Mouse (Mus musculus) heart, embryonic 13.5 days (tissue): ENCODE results near the gene Orai2. TPM values are rescaled to one million over a fixed set of nuclear protein-coding genes. Genes with fewer than 3 reads are reported as not detected.

Experiments
- ATAC-seq: fragments of 200-750 bp; cut with Nextera tagmentation; 2 replicates; pipeline ENCODE4 v1.8.0; 2017; ENCODE audit warnings: moderate TSS enrichment; ENCODE audit not compliant: insufficient number of reproducible peaks, low FRiP score, low TSS enrichment; ENCODE audit errors: extremely low read depth
- H3K27ac ChIP-seq: fragments of 300-500 bp; sonication (generic); replicated peaks from 2 replicates; pipeline ENCODE4 v1.5.1; 2015; ENCODE audit warnings: moderate library complexity, mild to moderate bottlenecking, inconsistent platforms
- H3K27me3 ChIP-seq: fragments of 300-500 bp; sonication (generic); replicated peaks from 2 replicates; pipeline ENCODE4 v1.6.1; 2015; ENCODE audit warnings: mild to moderate bottlenecking, inconsistent platforms
- H3K36me3 ChIP-seq: fragments of 300-500 bp; sonication (generic); 2 replicates; pipeline ENCODE4 v1.6.1; 2015; ENCODE audit warnings: mild to moderate bottlenecking, inconsistent platforms
- H3K4me1 ChIP-seq: fragments of 300-500 bp; sonication (generic); 2 replicates; pipeline ENCODE4 v1.6.1; 2015; ENCODE audit warnings: inconsistent platforms
- H3K4me2 ChIP-seq: fragments of 300-500 bp; sonication (generic); 2 replicates; pipeline ENCODE4 v1.6.1; 2015; ENCODE audit warnings: inconsistent platforms, mild to moderate bottlenecking, moderate library complexity
- H3K4me3 ChIP-seq: fragments of 300-500 bp; sonication (generic); 2 replicates; pipeline ENCODE4 v1.5.1; 2015; ENCODE audit warnings: moderate library complexity, mild to moderate bottlenecking, inconsistent platforms
- H3K9ac ChIP-seq: fragments of 300-500 bp; sonication (generic); 2 replicates; pipeline ENCODE4 v1.6.1; 2015; ENCODE audit warnings: inconsistent platforms, mild to moderate bottlenecking, moderate library complexity
- H3K9me3 ChIP-seq: fragments of 300-500 bp; sonication (generic); 2 replicates; pipeline ENCODE4 v1.6.1; 2016; ENCODE audit warnings: inconsistent platforms
- WGBS: fragments of 180-500 bp; shearing (Covaris S2); methylation state at CpG from one replicate; pipeline ENCODE4 v1.1.7; 2015; ENCODE audit warnings: mixed read lengths; 5-methylcytosine and 5-hydroxymethylcytosine counted together
- polyA plus RNA-seq: library from polyadenylated mRNA; unstranded; fragments of >200 nt; fragmentation: Nextera tagmentation; extraction: Ambion mirVana; gene quantifications from 2 replicates; pipeline ENCODE4 v1.2.1, GENCODE M21; 2015

The Orai2 gene
- polyA plus RNA-seq, 1 experiment from 2014 or later: 2.7 TPM

GRCm38 (mm10) chr5:136199526-136199925 lies 29.0 kb upstream of the Orai2 start:
- H3K36me3 ChIP-seq: peaks cover 28% of the 10 kb centered on the region
- peak overlapping the region; percentile 95 for H3K4me2 ChIP-seq
- 35% methylated on average over 11 of the region's 11 CpGs for WGBS
- peak overlapping the region; percentile 93 for H3K4me3 ChIP-seq
- no peaks in the 10 kb centered on the region for H3K9me3 ChIP-seq
- ATAC-seq: no peak
- H3K9ac ChIP-seq: peak overlapping the region; percentile 94
- H3K27me3 ChIP-seq: no peaks in the 10 kb centered on the region
- peaks cover 12% of the 10 kb centered on the region for H3K4me1 ChIP-seq
- H3K27ac ChIP-seq: peak overlapping the region; percentile 75

GRCm38 (mm10) chr5:136198474-136199391 lies 28.2 kb upstream of the Orai2 start, which contains the start of gene Prkrip1:
Prkrip1 (minus strand) TSS chr5:136198963.
- Histone ChIP-seq H3K4me1 (peaks cover 12% of the 10 kb centered on the region), H3K9me3 (no peaks in the 10 kb centered on the region), H3K4me2 (peak within 1 kb of the TSS; percentile 95), H3K36me3 (peaks cover 36% of the 10 kb centered on the region), H3K27ac (peak within 1 kb of the TSS; percentile 75), H3K9ac (peak within 1 kb of the TSS; percentile 94), H3K27me3 (no peaks in the 10 kb centered on the region), H3K4me3 (peak within 1 kb of the TSS; percentile 93)
- under 1% methylated on average over 62 of the region's 62 CpGs for WGBS
- ATAC-seq: peak; percentile 85

GRCm38 (mm10) chr5:136191870-136192269 lies 21.4 kb upstream of the Orai2 start:
- Histone ChIP-seq H3K27me3 (no peaks in the 10 kb centered on the region), H3K36me3 (peaks cover 95% of the 10 kb centered on the region), H3K9me3 (no peaks in the 10 kb centered on the region), H3K27ac (no peak overlapping the region), H3K4me2 (no peak overlapping the region), H3K4me1 (no peaks in the 10 kb centered on the region), H3K4me3 (no peak overlapping the region), H3K9ac (no peak overlapping the region)
- 81% methylated on average over 7 of the region's 7 CpGs for WGBS
- no peak for ATAC-seq

- no peaks in the 10 kb centered on the region for H3K27me3 ChIP-seq
- no peak overlapping the region for H3K4me2 ChIP-seq
- no peaks in the 10 kb centered on the region for H3K9me3 ChIP-seq
- no peak overlapping the region for H3K9ac ChIP-seq
- no peak overlapping the region for H3K27ac ChIP-seq
- no peak overlapping the region for H3K4me3 ChIP-seq
- peaks cover 93% of the 10 kb centered on the region for H3K36me3 ChIP-seq
- H3K4me1 ChIP-seq: no peaks in the 10 kb centered on the region
- 45% methylated on average over 4 of the region's 4 CpGs for WGBS
- no peak for ATAC-seq
These were observed 16.2 kb upstream of the Orai2 start for GRCm38 (mm10) chr5:136186723-136187122.

GRCm38 (mm10) chr5:136183766-136184165 lies 13.3 kb upstream of the Orai2 start:
- WGBS: 92% methylated on average over 7 of the region's 7 CpGs
- Histone ChIP-seq H3K4me2 (no peak overlapping the region), H3K4me3 (no peak overlapping the region), H3K36me3 (peaks cover 94% of the 10 kb centered on the region), H3K9ac (no peak overlapping the region), H3K9me3 (no peaks in the 10 kb centered on the region), H3K27ac (no peak overlapping the region), H3K4me1 (no peaks in the 10 kb centered on the region), H3K27me3 (no peaks in the 10 kb centered on the region)
- ATAC-seq: no peak

- no peak for ATAC-seq
These were observed 12.3 kb upstream of the Orai2 start for GRCm38 (mm10) chr5:136182830-136183229.

GRCm38 (mm10) chr5:136182049-136182448 lies 11.5 kb upstream of the Orai2 start:
- Histone ChIP-seq H3K4me2 (no peak overlapping the region), H3K27ac (no peak overlapping the region), H3K27me3 (no peaks in the 10 kb centered on the region), H3K9ac (no peak overlapping the region), H3K9me3 (no peaks in the 10 kb centered on the region), H3K4me1 (peaks cover 4% of the 10 kb centered on the region; the same call in 1 of the 2 replicates), H3K4me3 (no peak overlapping the region), H3K36me3 (peaks cover 95% of the 10 kb centered on the region)
- no peak for ATAC-seq
- WGBS: 83% methylated on average over 6 of the region's 6 CpGs

More at GRCm38 (mm10) chr5:136182830-136183229, 12.3 kb upstream of the Orai2 start:
- WGBS: 81% methylated on average over 4 of the region's 4 CpGs
- Histone ChIP-seq H3K4me1 (no peaks in the 10 kb centered on the region), H3K4me3 (no peak overlapping the region), H3K27ac (no peak overlapping the region), H3K9me3 (no peaks in the 10 kb centered on the region), H3K9ac (no peak overlapping the region), H3K36me3 (peaks cover 93% of the 10 kb centered on the region), H3K27me3 (no peaks in the 10 kb centered on the region), H3K4me2 (no peak overlapping the region)

GRCm38 (mm10) chr5:136181197-136181596 lies 10.7 kb upstream of the Orai2 start:
- Histone ChIP-seq H3K36me3 (peaks cover 92% of the 10 kb centered on the region), H3K4me3 (no peak overlapping the region), H3K27me3 (no peaks in the 10 kb centered on the region), H3K9ac (no peak overlapping the region), H3K9me3 (no peaks in the 10 kb centered on the region), H3K27ac (no peak overlapping the region), H3K4me2 (no peak overlapping the region), H3K4me1 (peaks cover 8% of the 10 kb centered on the region; the same call in 1 of the 2 replicates)
- no peak for ATAC-seq
- 90% methylated on average over 6 of the region's 6 CpGs for WGBS

- peaks cover 8% of the 10 kb centered on the region; the same call in 1 of the 2 replicates for H3K4me1 ChIP-seq
- no peaks in the 10 kb centered on the region for H3K27me3 ChIP-seq
- H3K27ac ChIP-seq: no peak overlapping the region
- ATAC-seq: no peak
- H3K4me3 ChIP-seq: no peak overlapping the region
- no peak overlapping the region for H3K9ac ChIP-seq
- no peak overlapping the region for H3K4me2 ChIP-seq
- H3K9me3 ChIP-seq: no peaks in the 10 kb centered on the region
- peaks cover 76% of the 10 kb centered on the region for H3K36me3 ChIP-seq
- WGBS: 84% methylated on average over 5 of the region's 5 CpGs
These were observed 9.1 kb upstream of the Orai2 start for GRCm38 (mm10) chr5:136179594-136179993.

GRCm38 (mm10) chr5:136173606-136174463 lies 3.3 kb upstream of the Orai2 start:
- H3K4me1 ChIP-seq: peaks cover 29% of the 10 kb centered on the region
- H3K9ac ChIP-seq: no peak overlapping the region
- H3K4me3 ChIP-seq: no peak overlapping the region
- ATAC-seq: no peak
- WGBS: 41% methylated on average over 9 of the region's 9 CpGs
- H3K27me3 ChIP-seq: peaks cover 12% of the 10 kb centered on the region
- H3K27ac ChIP-seq: peak overlapping the region; percentile 33
- no peak overlapping the region for H3K4me2 ChIP-seq
- H3K36me3 ChIP-seq: peaks cover 20% of the 10 kb centered on the region
- H3K9me3 ChIP-seq: no peaks in the 10 kb centered on the region

GRCm38 (mm10) chr5:136172939-136173338 lies 2.4 kb upstream of the Orai2 start:
- Histone ChIP-seq H3K36me3 (peaks cover 14% of the 10 kb centered on the region), H3K4me3 (no peak overlapping the region), H3K9me3 (peaks cover 3% of the 10 kb centered on the region; the same call in 1 of the 2 replicates), H3K4me2 (no peak overlapping the region), H3K27ac (no peak overlapping the region), H3K4me1 (peaks cover 29% of the 10 kb centered on the region), H3K9ac (no peak overlapping the region), H3K27me3 (peaks cover 12% of the 10 kb centered on the region)
- ATAC-seq: no peak
- WGBS: 61% methylated on average over 9 of the region's 9 CpGs
